Mouse (Mus musculus): ENCODE measurements at regions not wholly inside any gene's neighbourhood (a gene's known extent, or its start where the extent isn't known, plus 50 kb on each side); places are given as distances from the start of the nearest gene placed in this dataset.
"Not testable (repeated sequence)": the region's sequence is repeated elsewhere in the genome, so short reads cannot be mapped to it uniquely, and the experiment has no call there.

DNA sequence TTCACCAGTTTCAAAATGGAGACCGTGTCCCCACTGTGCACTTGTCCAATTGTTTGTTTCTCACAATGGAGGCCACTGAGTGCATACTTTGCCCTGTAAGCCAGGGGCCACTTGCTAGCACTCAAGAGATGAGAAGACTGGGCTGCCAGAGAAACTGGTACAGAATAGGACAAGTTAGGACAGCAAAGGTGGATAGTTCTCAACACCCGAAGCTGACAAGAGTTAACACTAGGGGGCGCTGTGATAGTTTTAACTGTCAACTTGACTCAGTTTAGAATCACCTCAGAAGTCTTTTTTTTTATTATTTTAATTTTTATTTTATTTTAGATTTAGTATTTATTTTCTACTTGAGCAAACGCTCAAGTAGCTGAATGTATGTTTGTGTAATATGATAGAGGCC is 188.2 kb upstream of the Asap2 start:
- in situ Hi-C loops (cut with MboI; ENCODE audit: unreplicated experiment in 2 of 2), result not testable (repeated sequence)

DNA sequence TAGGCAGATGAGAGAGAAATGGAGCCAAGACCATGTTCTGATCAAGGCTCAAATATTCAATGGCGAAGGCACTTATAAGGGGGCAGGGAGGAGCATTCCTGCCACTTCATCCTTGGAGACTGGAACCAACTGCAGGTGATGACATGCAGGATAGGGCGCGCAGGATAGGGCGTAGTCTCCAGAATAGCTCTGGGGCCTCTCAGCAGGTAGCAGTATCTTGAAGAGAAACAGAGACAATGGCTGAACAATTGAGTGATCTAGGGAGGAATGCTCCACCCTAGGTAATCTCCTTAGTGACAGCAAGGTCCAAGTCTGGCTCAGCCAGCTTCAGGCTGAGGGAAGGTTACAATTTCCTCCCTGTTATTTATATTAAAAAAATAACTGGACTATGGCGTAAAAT is 184.8 kb upstream of the Asap2 start:
- in situ Hi-C loops (cut with MboI; ENCODE audit: unreplicated experiment in 2 of 2), result not testable (repeated sequence)

DNA sequence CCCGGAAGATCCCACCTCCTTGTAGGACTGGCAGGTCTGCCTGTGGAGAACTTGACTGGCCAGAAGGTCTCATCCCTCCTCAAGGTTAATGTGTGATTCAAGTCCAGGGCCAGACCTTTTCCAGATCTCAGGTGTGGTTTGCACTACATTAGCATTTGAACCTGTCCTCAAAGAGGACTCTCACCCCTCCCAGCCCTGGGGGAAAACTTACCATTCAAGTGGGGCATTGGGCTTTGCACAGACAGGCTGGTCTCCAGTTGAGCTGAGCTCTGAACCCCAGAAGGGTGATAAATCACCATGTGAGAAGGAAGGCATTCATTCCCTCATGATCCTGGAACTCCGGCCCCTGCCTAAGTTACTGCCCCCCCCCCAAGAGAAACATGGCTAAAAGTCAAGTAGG is 183.6 kb upstream of the Asap2 start:
- in situ Hi-C loops (cut with MboI; ENCODE audit: unreplicated experiment in 2 of 2), result no loop called here

GRCm38 (mm10) chr12:20813836-20814235 is 176.4 kb upstream of the Asap2 start:
- in situ Hi-C loops (cut with MboI; ENCODE audit: unreplicated experiment in 2 of 2), result not testable (repeated sequence)

DNA sequence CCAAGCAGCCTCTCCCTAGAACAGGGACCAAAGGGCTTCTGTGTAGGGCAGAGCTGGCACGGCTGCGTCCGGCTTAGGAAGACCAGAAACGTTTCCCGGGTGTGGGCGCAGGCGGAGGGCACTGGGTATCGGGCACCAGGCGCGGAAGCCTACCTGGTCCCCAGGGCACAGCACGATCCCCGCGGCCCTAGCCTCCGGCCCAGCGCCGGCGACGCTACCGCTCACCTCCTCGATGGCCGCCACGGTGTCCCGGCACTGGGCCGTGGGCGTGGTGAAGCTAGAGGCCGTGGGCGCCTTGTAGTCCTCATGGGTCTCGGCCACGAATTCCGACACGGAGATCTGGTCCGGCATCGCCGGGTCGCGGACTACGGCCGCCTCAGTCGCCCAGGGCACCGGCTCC is 175.1 kb upstream of the Asap2 start:
- in situ Hi-C loops (cut with MboI; ENCODE audit: unreplicated experiment in 2 of 2), result not testable (repeated sequence)

- in situ Hi-C loops (cut with MboI; ENCODE audit: unreplicated experiment in 2 of 2), result no loop called here
Observed at GRCm38 (mm10) chr12:20815599-20815998, 174.7 kb upstream of the Asap2 start.

DNA sequence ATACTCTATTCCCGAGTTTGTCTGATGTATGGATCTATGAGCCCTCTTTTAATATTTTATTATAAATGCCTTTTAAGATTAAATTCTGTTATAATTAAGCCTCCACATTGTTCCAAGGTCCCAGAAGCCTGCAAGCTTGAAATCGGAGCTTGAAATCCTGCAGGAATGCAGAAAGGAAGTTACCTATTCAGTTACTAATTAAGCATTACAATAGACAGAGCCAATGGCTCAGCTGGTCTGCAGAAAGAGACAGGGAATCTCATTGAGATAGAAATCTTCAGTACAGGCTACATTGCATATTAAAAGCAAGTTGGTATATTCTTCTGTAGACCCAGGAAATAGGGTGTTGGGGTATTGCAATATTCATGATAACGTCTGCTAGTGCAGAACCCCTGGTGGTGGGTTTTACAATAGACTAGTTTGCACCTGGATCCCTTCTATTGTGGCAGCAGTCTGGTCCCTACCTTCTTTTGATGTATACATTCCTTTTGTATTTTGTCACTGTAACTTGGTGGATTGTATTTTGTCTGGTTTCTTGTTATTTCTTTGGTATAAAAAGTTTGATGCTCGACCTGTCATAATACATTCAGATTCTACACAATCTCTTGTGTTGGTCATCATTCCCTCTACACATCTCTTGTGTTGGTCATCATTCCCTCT is 146.5 kb upstream of the Asap2 start:
- in situ Hi-C loops (cut with MboI; ENCODE audit: unreplicated experiment in 2 of 2), result not testable (repeated sequence)

- in situ Hi-C loops (cut with MboI; ENCODE audit: unreplicated experiment in 2 of 2), result not testable (repeated sequence)
Observed at GRCm38 (mm10) chr12:20844873-20845272, 145.4 kb upstream of the Asap2 start.

DNA sequence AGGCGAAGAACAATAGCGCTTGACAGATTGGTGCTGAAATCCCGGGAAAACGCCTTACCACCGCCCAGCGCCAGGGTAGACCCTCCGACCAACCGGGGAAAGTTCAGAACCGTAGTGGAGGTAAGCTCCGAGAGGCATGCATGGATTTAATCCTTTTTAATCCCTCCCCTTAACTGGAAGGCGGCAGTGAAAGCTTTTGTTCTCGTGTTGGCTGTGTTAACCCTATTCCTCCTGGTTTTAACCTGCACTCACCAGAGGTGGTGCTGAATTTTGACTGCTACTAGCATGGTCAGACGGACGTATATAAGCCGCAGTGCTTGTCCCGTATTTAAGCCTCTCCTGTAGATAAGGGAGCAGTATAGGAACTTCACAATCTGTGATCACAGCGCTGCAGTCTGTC is 145.0 kb upstream of the Asap2 start:
- in situ Hi-C loops (cut with MboI; ENCODE audit: unreplicated experiment in 2 of 2), result no loop called here

DNA sequence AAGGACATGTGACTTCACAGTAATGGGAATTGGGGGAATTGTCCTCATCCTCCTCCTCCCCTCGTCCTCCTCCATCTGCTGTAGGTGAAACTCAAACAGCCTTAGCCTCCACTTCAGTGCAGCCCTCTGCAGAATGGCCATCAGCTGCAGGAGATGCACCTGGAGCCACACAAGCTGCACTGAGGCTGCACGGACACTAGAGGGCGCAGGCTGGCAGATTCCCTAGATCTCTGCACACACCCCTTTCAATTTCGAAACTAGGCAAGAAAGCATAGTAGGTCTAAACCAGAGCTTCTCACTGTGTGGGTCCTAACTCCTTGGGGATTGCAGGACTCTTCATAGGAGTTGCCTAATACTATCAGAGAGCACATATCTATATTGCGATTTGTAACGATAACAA is 106.2 kb upstream of the Asap2 start:
- in situ Hi-C loops (cut with MboI; ENCODE audit: unreplicated experiment in 2 of 2), result not testable (repeated sequence)

GRCm38 (mm10) chr12:20920653-20921397 is 69.4 kb upstream of the Asap2 start:
- in situ Hi-C loops (cut with MboI; ENCODE audit: unreplicated experiment in 2 of 2), result loop anchor here in 1 of 2 experiments (25.0 kb wide), 1 partner anchor 959 kb away; the partner anchor contains the start of gene Gm21863

DNA sequence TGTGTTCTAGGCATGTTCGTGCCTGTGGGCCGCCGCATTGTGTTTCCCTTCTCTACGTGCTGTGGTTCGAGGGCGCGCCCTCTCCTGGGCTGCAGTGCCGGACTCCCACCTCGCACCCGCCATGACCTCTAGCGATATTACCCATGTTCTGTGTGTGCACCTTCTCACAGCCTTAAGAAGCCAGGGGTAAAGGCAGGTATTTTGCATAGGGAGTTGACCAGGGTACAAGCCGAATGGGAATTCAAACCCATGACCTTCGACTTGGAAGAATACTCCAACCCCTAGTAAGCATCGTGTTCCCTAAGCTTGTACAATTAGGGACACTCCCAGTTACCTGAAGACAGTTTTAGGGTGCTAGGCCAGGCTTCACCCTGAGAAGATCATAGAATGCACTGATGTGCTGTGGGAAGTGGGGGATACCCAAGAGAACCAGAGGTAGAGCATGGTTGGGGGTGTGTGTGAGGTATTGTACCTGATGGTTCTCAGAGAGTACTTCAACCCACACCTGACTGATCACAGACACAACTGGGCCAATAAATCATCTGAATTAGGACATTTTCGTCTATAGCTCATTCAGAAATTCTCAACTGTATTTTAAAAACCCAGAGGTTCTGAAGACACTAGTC is 68.7 kb upstream of the Asap2 start:
- in situ Hi-C loops (cut with MboI; ENCODE audit: unreplicated experiment in 2 of 2), result loop anchor here in 1 of 2 experiments (25.0 kb wide), 1 partner anchor 959 kb away; the partner anchor contains the start of gene Gm21863

- in situ Hi-C loops (cut with MboI; ENCODE audit: unreplicated experiment in 2 of 2), result not testable (repeated sequence)
Observed at GRCm38 (mm10) chr12:20928966-20929365, 61.3 kb upstream of the Asap2 start.

Data from v-Abl transformed pro-B cells (cell line).